In genomic region chr7:125434666-125435290, GRCm38 (mm10) we compare ENCODE assay signal across 12 mouse cellular contexts. TPM values are rescaled to one million over a fixed set of nuclear protein-coding genes. Genes with fewer than 3 reads are reported as not detected.
DNase-seq lines count a peak whose midpoint lies in the region; ATAC-seq and TF ChIP-seq lines count a peak whose summit lies in the region.
"Had no signal": no experiment of that assay in that cellular context is flagged by ENCODE, and none has a peak within 500 bp of the region (broad histone marks: within the 10 kb centered on the region; RNA-seq: fewer than 3 reads in every experiment).

No protein-coding gene starts in this region.

- H3K4me1 ChIP-seq in lung, embryonic 14.5 days (ENCODE audit: insufficient read depth): no peaks in the 10 kb centered on the region; the same call in 1 of the 2 replicates
- peaks cover 8% of the 10 kb centered on the region for H3K4me1 ChIP-seq in lung, adult 2 months (ENCODE audit: control insufficient read depth, insufficient read depth, low read length)
- H3K4me1 ChIP-seq in forebrain, postnatal 0 days (ENCODE audit: insufficient read depth): no peaks in the 10 kb centered on the region
- H3K4me1 ChIP-seq in limb, embryonic 12.5 days (replicated peaks): peaks cover 19% of the 10 kb centered on the region
- H3K4me1 ChIP-seq in neural tube, embryonic 14.5 days (ENCODE audit: control insufficient read depth, insufficient read depth, low read length): 0 out of 2 replicates have a peak, but pooled peaks cover 4% of the 10 kb centered on the region

- peak; percentile 45 for DNase-seq in lung, embryonic 14.5 days
- DNase-seq in lung, adult 2 months: no peak
- DNase-seq in forebrain, postnatal 0 days: peak; percentile 9
- DNase-seq in heart, postnatal 14 days: no peak
- no peak for DNase-seq in layer of hippocampus, postnatal 25 days (ENCODE audit: extremely low spot score in 1 of 2, low spot score in 1 of 2)
- DNase-seq: adrenal gland, adult 8-10 months; heart, adult 11 months; kidney, adult 9 months had no signal

- H3K4me3 ChIP-seq in lung, embryonic 14.5 days (ENCODE audit: low read depth, low read length): no peak overlapping the region
- H3K4me3 ChIP-seq in lung, adult 2 months (replicated peaks; ENCODE audit: extremely low read depth, low read depth, low read length): no peak overlapping the region
- H3K4me3 ChIP-seq in forebrain, postnatal 0 days (ENCODE audit: low read depth, low read length): no peak overlapping the region
- no peak overlapping the region for H3K4me3 ChIP-seq in limb, embryonic 12.5 days (replicated peaks)
- H3K4me3 ChIP-seq in neural tube, embryonic 14.5 days (ENCODE audit: low read depth, low read length): no peak overlapping the region
- H3K4me3 ChIP-seq: limb, embryonic 13.5 days had no signal

- WGBS in lung, embryonic 14.5 days: 26% methylated on average over 8 of the region's 8 CpGs
- WGBS in lung, adult 2 months: 22% methylated on average over 8 of the region's 8 CpGs
- 43% methylated on average over 8 of the region's 8 CpGs for WGBS in forebrain, postnatal 0 days
- 34% methylated on average over 8 of the region's 8 CpGs for WGBS in limb, embryonic 12.5 days
- 24% methylated on average over 8 of the region's 8 CpGs for WGBS in neural tube, embryonic 14.5 days

- intact Hi-C loops in heart, postnatal 14 days (cut with DNase I): no loop called here

- H3K4me2 ChIP-seq in lung, embryonic 14.5 days: no peak overlapping the region
- no peak overlapping the region for H3K4me2 ChIP-seq in forebrain, postnatal 0 days (ENCODE audit: low read depth)
- no peak overlapping the region for H3K4me2 ChIP-seq in limb, embryonic 12.5 days
- no peak overlapping the region for H3K4me2 ChIP-seq in neural tube, embryonic 14.5 days (ENCODE audit: low read depth, low read length)
- H3K4me2 ChIP-seq: limb, embryonic 13.5 days had no signal

- TF ChIP-seq CTCF in lung, embryonic 14.5 days (IDR thresholded peaks at IDR 0.05; ENCODE audit: low read depth): no peak
- TF ChIP-seq CTCF in lung, adult 2 months (IDR thresholded peaks at IDR 0.05; ENCODE audit: insufficient read depth, low read length): no peak
- no peak for TF ChIP-seq CTCF in forebrain, postnatal 0 days (IDR thresholded peaks at IDR 0.05; ENCODE audit: low read depth)

- no peaks in the 10 kb centered on the region for H3K36me3 ChIP-seq in lung, embryonic 14.5 days (ENCODE audit: insufficient read depth)
- H3K36me3 ChIP-seq in forebrain, postnatal 0 days (ENCODE audit: insufficient read depth): no peaks in the 10 kb centered on the region
- H3K36me3 ChIP-seq in limb, embryonic 12.5 days: no peaks in the 10 kb centered on the region
- no peaks in the 10 kb centered on the region for H3K36me3 ChIP-seq in neural tube, embryonic 14.5 days (ENCODE audit: control insufficient read depth, insufficient read depth, low read length)
- H3K36me3 ChIP-seq: limb, embryonic 13.5 days had no signal

- peaks cover 9% of the 10 kb centered on the region; the same call in 1 of the 2 replicates for H3K9me3 ChIP-seq in lung, embryonic 14.5 days (ENCODE audit: low read depth, low read length)
- no peaks in the 10 kb centered on the region for H3K9me3 ChIP-seq in forebrain, postnatal 0 days (ENCODE audit: low read length)
- H3K9me3 ChIP-seq in limb, embryonic 12.5 days: 0 out of 2 replicates have a peak, but pooled peaks cover 6% of the 10 kb centered on the region
- peaks cover 2% of the 10 kb centered on the region; the same call in 1 of the 2 replicates for H3K9me3 ChIP-seq in neural tube, embryonic 14.5 days (ENCODE audit: control insufficient read depth, low read length)
- H3K9me3 ChIP-seq: limb, embryonic 13.5 days had no signal

- peak overlapping the region; percentile 60; the same call in 1 of the 2 replicates for H3K27ac ChIP-seq in lung, embryonic 14.5 days (ENCODE audit: low read depth)
- peak overlapping the region; percentile 35 for H3K27ac ChIP-seq in forebrain, postnatal 0 days (ENCODE audit: low read depth, low read length)
- H3K27ac ChIP-seq in limb, embryonic 12.5 days: peak overlapping the region; percentile 62
- peak overlapping the region; percentile 60 for H3K27ac ChIP-seq in neural tube, embryonic 14.5 days (ENCODE audit: low read depth, low read length)
- H3K27ac ChIP-seq: limb, embryonic 13.5 days had no signal

- no peak overlapping the region for H3K9ac ChIP-seq in lung, embryonic 14.5 days
- H3K9ac ChIP-seq in forebrain, postnatal 0 days: 0 out of 2 replicates have a peak overlapping the region, but pooled peaks have one; percentile 6
- H3K9ac ChIP-seq in limb, embryonic 12.5 days (replicated peaks): no peak overlapping the region
- H3K9ac ChIP-seq in neural tube, embryonic 14.5 days (replicated peaks; ENCODE audit: low read depth, low read length): no peak overlapping the region
- H3K9ac ChIP-seq: limb, embryonic 13.5 days had no signal

- ATAC-seq in lung, embryonic 14.5 days (ENCODE audit: insufficient read depth): peak; percentile 35; the same call in 1 of the 2 replicates
- peak; percentile 85 for ATAC-seq in forebrain, postnatal 0 days
- no peak for ATAC-seq in limb, embryonic 12.5 days (ENCODE audit: insufficient number of reproducible peaks, insufficient read depth, low FRiP score, low TSS enrichment, low read depth)
- peak; percentile 80 for ATAC-seq in neural tube, embryonic 14.5 days (ENCODE audit: low read depth)
- no peak for ATAC-seq in erythroid progenitor cell, adult 5-6 weeks (replicated peaks; ENCODE audit: low FRiP score, poor library complexity, severe bottlenecking)

- no peaks in the 10 kb centered on the region for H3K27me3 ChIP-seq in lung, embryonic 14.5 days (ENCODE audit: insufficient read depth, low read length)
- H3K27me3 ChIP-seq in forebrain, postnatal 0 days (ENCODE audit: insufficient read depth, low read length): no peaks in the 10 kb centered on the region
- no peaks in the 10 kb centered on the region for H3K27me3 ChIP-seq in limb, embryonic 12.5 days
- H3K27me3 ChIP-seq in neural tube, embryonic 14.5 days (ENCODE audit: control insufficient read depth, insufficient read depth, low read length): no peaks in the 10 kb centered on the region
- H3K27me3 ChIP-seq: limb, embryonic 13.5 days had no signal

- TF ChIP-seq POLR2A in lung, adult 2 months (IDR thresholded peaks at IDR 0.05; ENCODE audit: borderline replicate concordance, extremely low read depth, low read depth, low read length): no peak

RNA-seq across cellular contexts. Expression of gene Kdm8, which starts 9.7 kb away (rescaled TPM):
- 14.9 and 15.7 TPM in 2 replicates for polyA plus RNA-seq in lung, embryonic 14.5 days (2014; fragmentation: Nextera tagmentation; extraction: Ambion mirVana)
- 4.6 and 6.0 TPM in 2 replicates for polyA plus RNA-seq in lung, adult 2 months (2012; rRNA removed)
- 4.7 and 6.9 TPM in 2 replicates for total RNA-seq in forebrain, postnatal 0 days (2014; rRNA removed)
- 1.9 and 3.1 TPM in 2 replicates for polyA plus RNA-seq in forebrain, postnatal 0 days (2015; fragmentation: Nextera tagmentation; extraction: Ambion mirVana)
- polyA plus RNA-seq in limb, embryonic 12.5 days (2016; fragmentation: Nextera tagmentation; extraction: Ambion mirVana): 14.4 and 16.2 TPM in 2 replicates
- polyA plus RNA-seq in neural tube, embryonic 14.5 days (2014; fragmentation: Nextera tagmentation; extraction: Ambion mirVana): 4.9 TPM in 2 replicates
- total RNA-seq in heart, postnatal 14 days (2021): 1 to 10 TPM; 3.1 to 4.1 TPM
- total RNA-seq in layer of hippocampus, postnatal 25 days (2021): 1 to 10 TPM; 3.9 to 5.6 TPM
- 1.3 and 2.2 TPM in 2 replicates for total RNA-seq in erythroid progenitor cell, adult 5-6 weeks (2015; ENCODE audit: low replicate concordance)
- total RNA-seq in erythroid progenitor cell, adult 5-6 weeks (2017; ENCODE audit: low replicate concordance): 1.3 and 3.9 TPM in 2 replicates

RNA-seq across cellular contexts. Expression of gene Nsmce1, which starts 56.6 kb away (rescaled TPM):
- 153 and 156 TPM in 2 replicates for polyA plus RNA-seq in lung, embryonic 14.5 days (2014; fragmentation: Nextera tagmentation; extraction: Ambion mirVana)
- polyA plus RNA-seq in lung, adult 2 months (2012; rRNA removed): 35.5 and 38.0 TPM in 2 replicates
- 43.3 and 58.6 TPM in 2 replicates for total RNA-seq in forebrain, postnatal 0 days (2014; rRNA removed)
- 107 and 123 TPM in 2 replicates for polyA plus RNA-seq in forebrain, postnatal 0 days (2015; fragmentation: Nextera tagmentation; extraction: Ambion mirVana)
- 114 and 122 TPM in 2 replicates for polyA plus RNA-seq in limb, embryonic 12.5 days (2016; fragmentation: Nextera tagmentation; extraction: Ambion mirVana)
- 91.9 and 92.8 TPM in 2 replicates for polyA plus RNA-seq in neural tube, embryonic 14.5 days (2014; fragmentation: Nextera tagmentation; extraction: Ambion mirVana)
- 10 to 100 TPM; 28.7 to 36.2 TPM for total RNA-seq in heart, postnatal 14 days (2021)
- total RNA-seq in layer of hippocampus, postnatal 25 days (2021): 10 to 100 TPM; 16.6 to 18.1 TPM
- 36.9 and 58.7 TPM in 2 replicates for total RNA-seq in erythroid progenitor cell, adult 5-6 weeks (2015; ENCODE audit: low replicate concordance)
- total RNA-seq in erythroid progenitor cell, adult 5-6 weeks (2017; ENCODE audit: low replicate concordance): 51.3 and 53.6 TPM in 2 replicates

Comparison
In these comparisons a context has a peak if more than half of its experiments do, and no peak if none do; other contexts are left out.
1. DNase-seq: peak in lung, embryonic 14.5 days (single experiment) and forebrain, postnatal 0 days (single experiment); none in lung, adult 2 months (single experiment), heart, postnatal 14 days (0 of 2) and layer of hippocampus, postnatal 25 days (0 of 2).
2. ATAC-seq: peak in lung, embryonic 14.5 days (single experiment), forebrain, postnatal 0 days (single experiment) and neural tube, embryonic 14.5 days (single experiment); none in limb, embryonic 12.5 days (single experiment) and erythroid progenitor cell, adult 5-6 weeks (single experiment).
3. Peak in every context shown above with its lines, with median percentiles within 50 percentile points of each other: H3K27ac ChIP-seq.